Mouse (Mus musculus) hindbrain, embryonic 10.5 days (tissue): ENCODE measurements at regions not wholly inside any gene's neighbourhood (a gene's known extent, or its start where the extent isn't known, plus 50 kb on each side); places are given as distances from the start of the nearest gene placed in this dataset.
A peak's percentile ranks its signal among the peaks of the same experiment; 100 is the strongest.

Experiments
- DNase-seq: peaks from one replicate; pipeline ENCODE4 v3.0.0-alpha.2; 2017; ENCODE audit warnings: low spot score
- H3K27ac ChIP-seq: fragments of 300-500 bp; sonication (generic); 2 replicates; pipeline ENCODE4 v1.5.1; 2016; ENCODE audit warnings: mild to moderate bottlenecking, moderate library complexity
- H3K27me3 ChIP-seq: fragments of 300-500 bp; sonication (generic); 2 replicates; pipeline ENCODE4 v1.6.1; 2016; ENCODE audit warnings: mild to moderate bottlenecking; ENCODE audit not compliant: poor library complexity, insufficient read depth, severe bottlenecking
- H3K36me3 ChIP-seq: fragments of 300-500 bp; sonication (generic); 2 replicates; pipeline ENCODE4 v1.6.1; 2016; ENCODE audit warnings: mild to moderate bottlenecking, moderate library complexity
- H3K4me1 ChIP-seq: fragments of 300-500 bp; sonication (generic); replicated peaks from 2 replicates; pipeline ENCODE4 v1.6.1; 2016; ENCODE audit warnings: mild to moderate bottlenecking
- H3K4me3 ChIP-seq: fragments of 300-500 bp; sonication (generic); 2 replicates; pipeline ENCODE4 v1.5.1; 2016; ENCODE audit warnings: mild to moderate bottlenecking, moderate library complexity
- H3K9me3 ChIP-seq: fragments of 300-500 bp; sonication (generic); 2 replicates; pipeline ENCODE4 v1.6.1; 2016; ENCODE audit warnings: mild to moderate bottlenecking, moderate library complexity
- WGBS: fragments of 180-500 bp; shearing (Covaris S2); methylation state at CpG from one replicate; pipeline ENCODE4 v1.1.7; 2016; 5-methylcytosine and 5-hydroxymethylcytosine counted together

DNA sequence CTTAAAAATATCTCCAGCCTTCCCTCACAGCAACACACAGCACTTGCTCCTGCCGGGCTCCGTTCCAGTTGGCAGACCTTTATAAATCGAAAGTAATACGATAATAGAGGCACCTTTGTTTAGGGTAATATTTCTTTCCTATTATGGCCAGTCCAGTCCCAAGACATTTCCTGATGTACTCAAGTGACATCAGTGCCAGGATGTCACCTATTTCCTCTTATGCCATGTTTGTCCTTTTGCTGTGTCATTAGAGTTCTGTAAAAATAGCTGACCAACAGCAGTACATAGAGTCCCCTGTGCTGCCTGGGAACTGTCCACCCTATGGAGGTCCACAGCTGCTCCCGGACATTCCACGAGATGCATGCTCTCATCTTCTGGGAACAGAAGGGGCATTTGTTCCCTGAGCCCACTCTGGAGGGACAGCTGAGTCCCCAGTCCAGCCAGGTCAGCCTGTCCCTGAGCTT, 700.1 kb upstream of the Car8 start:
- no peak overlapping the region for H3K4me3 ChIP-seq
- no peaks in the 10 kb centered on the region for H3K9me3 ChIP-seq
- no peaks in the 10 kb centered on the region for H3K36me3 ChIP-seq
- H3K27ac ChIP-seq, result peak overlapping the region; percentile 54
- H3K4me1 ChIP-seq, result peaks cover 23% of the 10 kb centered on the region
- H3K27me3 ChIP-seq, result no peaks in the 10 kb centered on the region
- peak; percentile 33 for DNase-seq
- 76% methylated on average over 6 of the region's 6 CpGs for WGBS

DNA sequence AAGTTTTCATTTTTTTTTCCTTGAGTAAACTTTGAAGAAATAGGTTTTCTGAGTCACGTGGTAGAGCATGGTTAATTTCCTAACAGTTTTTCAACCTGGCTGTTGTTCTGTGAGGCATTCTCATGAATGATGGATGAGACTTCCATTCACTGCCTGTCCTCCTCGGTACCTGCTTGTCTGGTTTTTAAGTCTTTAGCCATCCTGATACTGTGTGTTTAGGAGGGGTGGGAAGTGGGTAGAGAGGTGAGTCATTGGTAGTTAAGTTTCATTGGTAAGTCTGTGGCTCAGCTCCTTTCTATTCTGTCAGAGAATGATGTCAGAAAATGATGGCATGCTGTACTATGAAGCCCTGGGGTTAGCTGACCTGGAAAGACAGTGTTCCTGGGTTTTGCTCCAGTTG, 697.1 kb upstream of the Car8 start:
- Histone ChIP-seq H3K4me3 (no peak overlapping the region), H3K27me3 (no peaks in the 10 kb centered on the region; the same call in 1 of the 2 replicates), H3K27ac (no peak overlapping the region), H3K9me3 (no peaks in the 10 kb centered on the region), H3K4me1 (peaks cover 23% of the 10 kb centered on the region), H3K36me3 (no peaks in the 10 kb centered on the region)
- no peak for DNase-seq
- 79% methylated on average over 2 of the region's 2 CpGs for WGBS

DNA sequence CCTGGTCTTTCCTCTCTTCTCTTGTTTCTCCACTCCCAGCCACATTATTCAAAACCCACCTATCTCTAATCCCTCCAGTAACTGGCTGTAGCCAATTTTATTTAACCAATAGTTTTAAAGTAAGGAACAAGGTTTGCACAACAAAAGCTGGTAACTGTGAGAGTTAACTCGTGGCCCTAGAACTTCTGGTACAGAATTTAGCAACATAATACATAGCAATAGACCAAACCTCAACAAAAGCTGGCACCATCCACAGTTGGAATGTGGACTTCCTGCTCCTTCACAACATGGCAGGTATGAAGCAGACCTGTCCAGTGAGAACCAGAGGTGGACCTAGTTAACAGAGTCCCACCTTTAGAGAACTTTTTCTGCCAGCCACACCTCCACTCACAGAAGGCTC, 695.7 kb upstream of the Car8 start:
- H3K9me3 ChIP-seq, result no peaks in the 10 kb centered on the region
- H3K27ac ChIP-seq, result no peak overlapping the region
- 84% methylated on average over 1 of the region's 1 CpGs for WGBS
- no peak for DNase-seq
- no peak overlapping the region for H3K4me3 ChIP-seq
- H3K4me1 ChIP-seq, result peaks cover 18% of the 10 kb centered on the region
- no peaks in the 10 kb centered on the region; the same call in 1 of the 2 replicates for H3K27me3 ChIP-seq
- no peaks in the 10 kb centered on the region for H3K36me3 ChIP-seq

DNA sequence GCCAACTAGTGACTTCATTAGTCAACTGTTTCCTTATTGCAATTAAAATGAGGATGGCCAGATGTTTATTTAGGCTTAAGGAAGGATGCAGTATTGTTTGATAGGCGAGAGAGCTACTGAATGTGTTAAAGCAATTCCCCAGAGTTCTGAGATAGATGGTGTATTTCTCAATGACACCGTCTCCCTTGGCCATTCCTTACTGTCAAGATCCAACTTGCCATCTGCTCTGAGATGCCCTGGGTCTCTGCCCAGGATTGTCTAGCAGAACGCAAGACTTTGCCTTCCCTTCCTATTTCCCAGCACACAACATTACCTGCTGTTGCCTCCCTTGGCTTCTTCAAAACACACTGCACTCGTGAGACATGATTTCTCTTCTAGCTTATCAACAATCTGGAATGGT, 690.5 kb upstream of the Car8 start:
- no peak overlapping the region for H3K4me3 ChIP-seq
- H3K27me3 ChIP-seq, result no peaks in the 10 kb centered on the region; the same call in 1 of the 2 replicates
- H3K9me3 ChIP-seq, result no peaks in the 10 kb centered on the region
- no peaks in the 10 kb centered on the region for H3K36me3 ChIP-seq
- no peak for DNase-seq
- peaks cover 21% of the 10 kb centered on the region for H3K4me1 ChIP-seq
- H3K27ac ChIP-seq, result no peak overlapping the region
- WGBS, result 77% methylated on average over 4 of the region's 4 CpGs

DNA sequence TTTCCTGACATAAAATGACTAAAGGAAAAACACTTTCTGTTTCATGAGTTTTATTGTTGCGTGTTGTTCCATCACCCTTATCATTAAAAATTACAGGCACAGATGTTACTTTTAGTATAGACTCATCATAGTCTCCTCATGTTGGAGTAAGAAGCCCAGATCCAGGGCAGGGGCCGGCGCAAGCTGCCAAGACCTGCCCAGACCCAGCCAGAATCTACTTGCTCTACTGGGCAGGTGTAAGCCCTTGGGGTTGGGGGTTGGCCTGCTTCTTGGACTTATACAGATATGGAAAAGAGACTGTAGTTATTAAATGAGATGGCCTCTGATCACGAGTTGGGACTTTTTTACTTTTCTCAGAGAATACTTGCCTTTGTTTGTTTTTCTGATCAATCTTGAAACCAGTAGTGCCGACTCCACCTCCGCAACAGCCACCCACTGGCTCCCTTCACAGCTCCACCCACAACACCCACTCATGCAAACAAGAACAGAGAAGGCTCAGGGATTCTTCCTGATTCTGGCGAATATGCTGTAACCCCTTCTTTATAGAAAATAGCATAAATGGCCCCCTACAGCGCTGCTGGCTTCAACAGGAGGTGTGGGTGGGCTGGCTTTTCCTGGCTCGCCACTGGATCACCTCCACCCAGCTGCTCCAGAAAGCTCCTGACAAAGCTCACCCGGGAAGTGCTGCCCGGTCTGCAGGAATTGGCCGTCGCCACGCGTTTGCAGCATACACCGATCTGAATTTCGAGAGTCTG, 689.9 kb upstream of the Car8 start:
- H3K27ac ChIP-seq, result 0 out of 2 replicates have a peak overlapping the region, but pooled peaks have one; percentile 13
- DNase-seq, result no peak
- no peaks in the 10 kb centered on the region for H3K36me3 ChIP-seq
- peaks cover 25% of the 10 kb centered on the region for H3K4me1 ChIP-seq
- H3K4me3 ChIP-seq, result no peak overlapping the region
- 66% methylated on average over 17 of the region's 17 CpGs for WGBS
- H3K27me3 ChIP-seq, result no peaks in the 10 kb centered on the region; the same call in 1 of the 2 replicates
- H3K9me3 ChIP-seq, result no peaks in the 10 kb centered on the region

DNA sequence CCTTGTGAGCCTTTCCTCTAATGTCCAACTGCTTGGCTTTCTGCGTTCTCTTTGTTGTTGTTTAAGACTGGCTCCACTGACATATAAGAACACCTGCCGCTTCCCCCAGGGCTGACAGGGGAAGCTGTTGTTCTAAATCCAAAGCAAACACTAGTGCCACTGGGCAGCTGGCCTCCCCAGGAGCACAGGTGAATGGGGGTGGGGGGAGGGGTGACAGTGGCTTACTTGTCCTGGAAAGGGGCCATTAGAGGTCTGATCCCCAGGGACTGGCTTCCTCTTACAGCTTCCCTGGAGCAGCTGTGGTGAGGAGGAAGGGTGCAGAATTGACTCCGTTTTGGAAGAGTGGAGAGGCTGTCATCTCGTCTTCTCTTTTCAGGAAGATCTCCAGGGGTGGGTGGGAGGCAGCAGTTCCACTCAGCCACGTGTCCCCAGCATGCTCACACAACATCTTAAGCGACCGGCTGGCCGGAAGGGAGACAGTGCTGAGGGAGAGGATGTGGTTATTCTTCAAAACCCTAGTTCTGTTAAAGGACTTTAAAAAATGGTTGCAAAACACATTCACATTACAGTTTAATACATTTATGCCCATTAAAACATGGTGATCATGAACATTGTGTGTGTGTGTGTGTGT, 688.5 kb upstream of the Car8 start:
- no peak for DNase-seq
- peaks cover 38% of the 10 kb centered on the region for H3K4me1 ChIP-seq
- peak overlapping the region; percentile 40 for H3K27ac ChIP-seq
- H3K27me3 ChIP-seq, result no peaks in the 10 kb centered on the region; the same call in 1 of the 2 replicates
- 30% methylated on average over 8 of the region's 8 CpGs for WGBS
- no peaks in the 10 kb centered on the region for H3K36me3 ChIP-seq
- no peaks in the 10 kb centered on the region for H3K9me3 ChIP-seq
- H3K4me3 ChIP-seq, result no peak overlapping the region

DNA sequence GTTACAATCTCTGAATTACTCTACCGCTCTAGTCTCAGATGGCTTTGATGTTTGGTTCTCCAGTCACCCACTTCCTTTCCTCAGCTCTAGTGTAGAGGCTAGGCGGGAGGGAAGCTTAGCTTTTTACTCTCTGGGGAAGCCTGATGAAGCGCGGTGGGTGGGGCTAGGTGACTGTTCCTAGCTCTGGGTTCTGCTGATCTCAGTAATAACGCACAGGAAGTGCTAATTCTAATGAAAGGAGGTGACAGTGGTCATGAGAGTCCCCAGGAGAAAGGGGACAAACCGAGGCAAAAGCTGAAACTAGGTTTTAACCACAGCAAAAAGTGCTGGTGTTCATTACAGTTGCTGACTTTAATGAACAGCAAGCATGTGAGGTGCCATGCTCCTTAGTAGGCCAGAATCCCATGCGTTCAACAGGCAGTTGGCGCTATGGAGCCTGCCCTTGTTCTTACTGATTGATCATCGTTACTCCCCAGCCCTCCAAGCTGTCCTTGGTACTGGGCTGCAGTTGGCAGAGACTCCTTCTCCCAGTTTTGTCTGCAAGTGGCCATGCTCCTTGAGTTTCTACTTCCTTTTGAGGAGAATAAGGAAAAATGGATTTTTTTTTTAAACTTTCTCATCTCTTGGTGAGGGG, 687.9 kb upstream of the Car8 start:
- no peak for DNase-seq
- no peak overlapping the region for H3K27ac ChIP-seq
- H3K27me3 ChIP-seq, result no peaks in the 10 kb centered on the region; the same call in 1 of the 2 replicates
- H3K9me3 ChIP-seq, result no peaks in the 10 kb centered on the region
- peaks cover 44% of the 10 kb centered on the region for H3K4me1 ChIP-seq
- 33% methylated on average over 9 of the region's 9 CpGs for WGBS
- H3K36me3 ChIP-seq, result no peaks in the 10 kb centered on the region
- no peak overlapping the region for H3K4me3 ChIP-seq

DNA sequence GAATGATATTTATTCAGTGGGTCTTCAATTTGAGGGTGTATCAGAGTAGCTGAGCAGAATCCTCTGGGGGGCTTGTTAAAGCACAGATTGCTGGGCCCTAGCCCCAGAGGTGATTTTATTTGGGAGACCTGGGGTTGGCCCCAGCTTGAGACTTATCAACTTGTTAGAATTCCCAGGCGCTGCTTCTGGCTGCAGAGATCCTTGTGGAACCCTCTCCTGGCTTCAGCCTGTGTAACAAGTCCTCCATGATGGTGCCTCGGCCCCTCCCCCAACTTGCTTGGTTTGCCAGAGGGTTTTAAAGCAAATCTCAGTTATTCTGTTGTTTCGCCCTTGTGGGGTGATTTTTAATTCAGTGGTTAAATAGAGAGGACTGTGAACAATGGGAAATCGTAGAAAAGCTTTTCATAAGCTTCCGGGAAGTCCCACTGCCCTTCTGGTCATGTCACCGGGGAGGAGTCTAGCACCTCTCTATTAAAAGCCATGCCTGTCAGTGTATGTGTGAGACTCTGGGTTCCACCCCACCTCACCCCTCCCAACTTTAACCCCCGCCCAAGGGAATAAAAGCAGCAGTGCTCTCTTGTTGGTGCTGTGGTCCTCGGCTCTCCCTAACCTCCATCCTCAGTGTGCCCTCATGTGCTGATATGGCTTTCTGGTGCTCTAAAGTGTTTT, 684.0 kb upstream of the Car8 start:
- Histone ChIP-seq H3K27me3 (no peaks in the 10 kb centered on the region), H3K9me3 (no peaks in the 10 kb centered on the region), H3K4me1 (peaks cover 64% of the 10 kb centered on the region), H3K4me3 (no peak overlapping the region), H3K27ac (peak overlapping the region; percentile 72), H3K36me3 (no peaks in the 10 kb centered on the region)
- 42% methylated on average over 8 of the region's 8 CpGs for WGBS
- no peak for DNase-seq

DNA sequence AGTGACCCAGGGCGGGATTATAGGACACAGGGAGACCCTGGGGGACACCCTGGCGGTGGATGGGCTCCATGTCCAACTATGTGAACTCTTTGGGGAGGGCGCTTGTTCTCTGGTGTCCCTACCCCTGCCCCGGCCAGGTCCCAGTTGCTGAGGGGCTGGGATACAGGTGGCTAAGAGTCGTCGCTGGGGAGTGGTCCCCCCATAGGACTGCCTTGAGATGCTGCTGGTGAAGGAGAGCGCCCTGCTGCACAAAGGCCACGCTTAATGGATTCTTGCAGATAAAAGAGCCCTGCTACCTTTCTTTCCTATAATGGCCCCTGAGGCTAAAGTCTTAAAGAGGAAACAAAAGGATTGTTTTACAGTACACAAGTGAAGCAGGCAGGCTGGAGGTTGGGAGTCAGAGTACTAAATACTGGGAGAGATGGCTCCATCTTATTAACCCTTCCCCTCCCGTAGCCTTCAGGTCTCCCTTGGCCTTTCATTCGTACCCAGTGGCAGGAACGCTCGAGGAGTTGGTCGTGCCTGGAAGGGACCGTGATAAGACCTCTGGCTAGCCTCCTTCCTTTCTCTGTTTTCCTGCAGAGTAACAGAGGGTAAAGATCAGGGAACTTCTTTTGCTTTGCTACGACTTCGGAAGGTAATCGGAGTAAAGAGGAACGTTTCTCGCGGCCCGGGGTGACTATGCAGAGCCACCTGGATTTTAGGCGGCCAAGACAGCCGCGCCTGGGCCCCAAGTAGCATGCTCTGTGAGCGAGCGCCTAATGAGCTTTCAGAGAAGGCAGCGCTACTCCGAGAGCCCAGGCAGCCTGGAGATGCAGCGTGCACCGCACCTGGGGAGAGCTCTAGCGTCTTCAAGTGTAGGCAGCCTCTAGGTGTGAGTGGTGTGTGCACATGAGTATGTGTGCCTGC, 682.9 kb upstream of the Car8 start:
- Histone ChIP-seq H3K27me3 (no peaks in the 10 kb centered on the region), H3K27ac (peak overlapping the region; percentile 86), H3K36me3 (no peaks in the 10 kb centered on the region), H3K9me3 (no peaks in the 10 kb centered on the region), H3K4me1 (peaks cover 59% of the 10 kb centered on the region), H3K4me3 (peak overlapping the region; percentile 40)
- peak; percentile 47 for DNase-seq
- WGBS, result 6% methylated on average over 31 of the region's 31 CpGs

DNA sequence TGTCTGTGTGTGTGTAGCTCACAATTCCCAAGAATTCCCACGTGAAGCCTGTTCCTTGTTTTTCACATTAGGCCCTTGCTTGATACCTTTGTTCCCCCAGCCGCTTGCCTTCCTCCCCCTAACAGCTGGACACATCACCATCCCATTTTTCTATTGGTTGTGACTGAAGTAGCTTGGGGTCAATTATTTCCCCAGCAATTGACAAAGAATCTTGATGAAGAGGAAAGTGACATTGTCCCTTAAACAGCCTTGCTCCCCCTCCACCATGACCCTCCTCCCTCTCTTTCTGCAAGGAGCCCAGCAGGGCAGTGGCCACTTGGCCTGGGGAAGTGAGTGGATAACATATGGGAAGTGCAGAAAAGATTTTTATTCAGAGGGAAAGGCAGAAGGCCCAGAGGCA, 681.5 kb upstream of the Car8 start:
- H3K36me3 ChIP-seq, result no peaks in the 10 kb centered on the region
- peak; percentile 47 for DNase-seq
- peak overlapping the region; percentile 86 for H3K27ac ChIP-seq
- H3K4me1 ChIP-seq, result peaks cover 71% of the 10 kb centered on the region
- no peaks in the 10 kb centered on the region for H3K27me3 ChIP-seq
- no peak overlapping the region for H3K4me3 ChIP-seq
- no peaks in the 10 kb centered on the region for H3K9me3 ChIP-seq
- WGBS, result 18% methylated on average over 2 of the region's 2 CpGs

DNA sequence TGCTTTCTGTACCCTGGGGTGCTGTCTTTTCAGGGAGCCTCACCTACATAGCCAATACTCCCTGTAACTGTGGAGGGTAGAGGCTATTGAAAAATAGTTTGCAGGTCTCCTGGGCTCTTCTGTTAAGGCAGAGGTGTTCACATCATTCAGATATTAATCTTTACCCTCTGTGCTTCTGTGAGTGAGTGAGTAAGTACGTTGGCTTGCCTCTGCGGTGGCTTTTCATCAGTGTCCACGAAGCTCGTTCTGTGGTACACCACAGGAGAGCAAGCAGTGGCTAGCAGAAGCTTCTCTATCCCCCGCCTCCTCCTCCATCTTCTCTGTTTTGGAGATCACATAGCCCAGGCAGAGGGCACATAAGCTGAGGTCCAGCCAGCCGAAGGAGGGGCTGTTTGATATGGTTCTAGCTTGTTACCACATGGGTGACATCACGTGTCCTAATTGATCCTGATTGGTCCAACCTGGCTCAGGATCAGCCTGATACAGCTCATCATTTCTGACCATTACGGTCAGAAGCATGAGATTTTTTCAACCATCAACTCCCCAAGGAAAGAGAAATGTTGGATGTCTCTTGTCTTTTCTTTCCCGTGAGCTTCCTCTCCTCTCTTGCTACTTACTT, 680.6 kb upstream of the Car8 start:
- H3K9me3 ChIP-seq, result no peaks in the 10 kb centered on the region
- H3K4me1 ChIP-seq, result peaks cover 80% of the 10 kb centered on the region
- no peaks in the 10 kb centered on the region for H3K27me3 ChIP-seq
- 79% methylated on average over 9 of the region's 9 CpGs for WGBS
- H3K36me3 ChIP-seq, result no peaks in the 10 kb centered on the region
- no peak overlapping the region for H3K4me3 ChIP-seq
- H3K27ac ChIP-seq, result peak overlapping the region; percentile 86
- no peak for DNase-seq
